Mouse (Mus musculus): ENCODE results near the gene Usp20.

- no peak for TF ChIP-seq USF1 (IDR thresholded peaks at IDR 0.05; ENCODE audit: low read depth)
- no peak for TF ChIP-seq POLR2A (IDR thresholded peaks at IDR 0.05; ENCODE audit: insufficient read length, low read depth)
- TF ChIP-seq POLR2AphosphoS2 (IDR thresholded peaks at IDR 0.05; ENCODE audit: insufficient read length, low read depth): no peak
- no peak for TF ChIP-seq MYOD1 (IDR thresholded peaks at IDR 0.05; ENCODE audit: control insufficient read depth in 1 of 3, insufficient read length in 2 of 3, low read depth in 2 of 3)
- no peak for TF ChIP-seq TCF3 (IDR thresholded peaks at IDR 0.05; ENCODE audit: insufficient read length, low read depth)
- no peak for TF ChIP-seq TCF12 (IDR thresholded peaks at IDR 0.05; ENCODE audit: insufficient read depth, poor library complexity, severe bottlenecking)
- TF ChIP-seq MAX (IDR thresholded peaks at IDR 0.05; ENCODE audit: low read depth): no peak
- no peak for TF ChIP-seq CEBPB (IDR thresholded peaks at IDR 0.05; ENCODE audit: insufficient read depth, poor library complexity, severe bottlenecking)
- TF ChIP-seq REST (IDR thresholded peaks at IDR 0.05; ENCODE audit: insufficient read depth, insufficient read length): no peak
- no peak for TF ChIP-seq MYOG (IDR thresholded peaks at IDR 0.05; ENCODE audit: control insufficient read depth in 1 of 3, insufficient read depth in 1 of 3, insufficient read length in 2 of 3, low read depth in 2 of 3)
- TF ChIP-seq SRF (IDR thresholded peaks at IDR 0.05; ENCODE audit: control insufficient read depth, insufficient read length, low read depth): no peak
- no peak for TF ChIP-seq E2F4 (IDR thresholded peaks at IDR 0.05; ENCODE audit: insufficient read depth)
These were observed 87.4 kb downstream of the Usp20 start for GRCm38 (mm10) chr2:31069506-31069905.

Measured in myocyte (in vitro differentiated cells).